ENCODE assay signal across 10 mouse cellular contexts in the genomic region with DNA sequence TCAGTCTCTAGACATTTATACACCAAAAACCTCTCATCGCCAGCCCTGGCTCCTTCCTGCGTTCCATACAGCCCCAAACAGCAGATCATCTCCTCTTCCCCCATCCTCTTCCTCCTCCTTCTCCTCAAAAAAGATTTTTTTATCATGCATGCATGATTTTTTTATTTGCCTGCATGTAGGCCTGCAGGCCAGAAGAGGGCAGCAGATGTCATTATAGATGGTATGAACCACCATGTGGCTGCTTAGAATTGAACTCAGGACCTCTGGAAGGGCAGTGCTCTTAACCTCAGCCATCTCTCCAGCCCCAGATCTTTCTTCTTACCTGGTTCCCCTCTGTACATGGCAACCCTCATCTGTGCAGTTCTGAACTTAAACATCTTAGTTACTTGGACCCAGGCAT. TPM values are rescaled to one million over a fixed set of nuclear protein-coding genes. Genes with fewer than 3 reads are reported as not detected.
DNase-seq lines count a peak whose midpoint lies in the region; ATAC-seq and TF ChIP-seq lines count a peak whose summit lies in the region.
"Had no signal": no experiment of that assay in that cellular context is flagged by ENCODE, and none has a peak within 500 bp of the region (broad histone marks: within the 10 kb centered on the region; RNA-seq: fewer than 3 reads in every experiment).

No protein-coding gene starts in this region.

- no peak overlapping the region for H3K9ac ChIP-seq in liver, postnatal 0 days (replicated peaks)
- H3K9ac ChIP-seq: midbrain, embryonic 12.5 days had no signal

- peak; percentile 38 to 51 for DNase-seq in cerebellum, postnatal 14 days
- DNase-seq in cerebellum, postnatal 4 days (ENCODE audit: low spot score in 2 of 2): no peak
- peak in 1 of 2 experiments; percentile 31 for DNase-seq in spleen, adult 2 months (ENCODE audit: low read depth in 1 of 2, low spot score in 2 of 2)
- no peak for DNase-seq in spleen, adult 12 weeks (ENCODE audit: low spot score)
- no peak for DNase-seq in liver, postnatal 0 days
- DNase-seq in right cerebral cortex, postnatal 36 days (ENCODE audit: low spot score in 2 of 2): no peak
- DNase-seq in gastrocnemius, postnatal 25 days: no peak
- DNase-seq in heart, adult 11 months: no peak

- no peak for TF ChIP-seq POLR2A in spleen, adult 2 months (IDR thresholded peaks at IDR 0.05; ENCODE audit: low read depth, low read length)

- H3K27me3 ChIP-seq in spleen, adult 2 months (ENCODE audit: control insufficient read depth, insufficient read depth, low read length): no peaks in the 10 kb centered on the region
- H3K27me3 ChIP-seq in liver, postnatal 0 days (ENCODE audit: insufficient read depth, low read length): no peaks in the 10 kb centered on the region
- H3K27me3 ChIP-seq: midbrain, embryonic 12.5 days; Patski had no signal

- peak; percentile 25; the same call in 1 of the 2 replicates for TF ChIP-seq CTCF in spleen, adult 2 months (IDR thresholded peaks at IDR 0.05; ENCODE audit: extremely low read depth, insufficient read depth, insufficient read length, insufficient replicate concordance)
- peak; percentile 76 for TF ChIP-seq CTCF in liver, postnatal 0 days (IDR thresholded peaks at IDR 0.05; ENCODE audit: low read depth)

- WGBS in spleen, adult 2 months: 54% methylated on average over 2 of the region's 2 CpGs
- WGBS in liver, postnatal 0 days (ENCODE audit: insufficient replicate concordance): 69% methylated on average over 2 of the region's 2 CpGs

- H3K9me3 ChIP-seq in liver, postnatal 0 days (ENCODE audit: low read length): no peaks in the 10 kb centered on the region
- H3K9me3 ChIP-seq: midbrain, embryonic 12.5 days had no signal

- H3K4me3 ChIP-seq in spleen, adult 2 months (ENCODE audit: extremely low read depth, insufficient read depth, insufficient read length): no peak overlapping the region
- H3K4me3 ChIP-seq in liver, postnatal 0 days (ENCODE audit: low read depth, low read length): no peak overlapping the region
- H3K4me3 ChIP-seq: midbrain, embryonic 12.5 days had no signal

- H3K36me3 ChIP-seq in spleen, adult 2 months (ENCODE audit: control insufficient read depth, insufficient read depth, low read length): no peaks in the 10 kb centered on the region
- peaks cover 15% of the 10 kb centered on the region for H3K36me3 ChIP-seq in liver, postnatal 0 days (replicated peaks; ENCODE audit: insufficient read depth, low read length)

- no peak overlapping the region for H3K4me2 ChIP-seq in liver, postnatal 0 days (ENCODE audit: low read depth, low read length)
- H3K4me2 ChIP-seq: midbrain, embryonic 12.5 days had no signal

- ATAC-seq in liver, postnatal 0 days: no peak
- ATAC-seq: Patski had no signal

- H3K4me1 ChIP-seq in spleen, adult 2 months (ENCODE audit: control insufficient read depth, insufficient read depth, insufficient read length): peaks cover 5% of the 10 kb centered on the region
- H3K4me1 ChIP-seq in liver, postnatal 0 days (ENCODE audit: insufficient read depth): peaks cover 29% of the 10 kb centered on the region

- no peak overlapping the region for H3K27ac ChIP-seq in spleen, adult 2 months (ENCODE audit: insufficient read depth, low read length)
- H3K27ac ChIP-seq in liver, postnatal 0 days (ENCODE audit: low read depth): peak overlapping the region; percentile 30; the same call in 1 of the 2 replicates
- H3K27ac ChIP-seq: midbrain, embryonic 12.5 days had no signal

- TF ChIP-seq EP300 in liver, postnatal 0 days (IDR thresholded peaks at IDR 0.05; ENCODE audit: low read depth): no peak

RNA-seq across cellular contexts. Expression of gene Dctpp1, which starts 8.1 kb away (rescaled TPM):
- polyA plus RNA-seq in spleen, adult 2 months (2012; rRNA removed): 30.8 and 37.5 TPM in 2 replicates
- polyA plus RNA-seq in liver, postnatal 0 days (2015; fragmentation: Nextera tagmentation; extraction: Ambion mirVana): 96.8 and 107 TPM in 2 replicates
- 10 to 100 TPM; 26.5 to 28.7 TPM for total RNA-seq in gastrocnemius, postnatal 25 days (2021)

RNA-seq across cellular contexts. Expression of gene Zfp771, which starts 8.3 kb away (rescaled TPM):
- polyA plus RNA-seq in spleen, adult 2 months (2012; rRNA removed): 35.6 and 68.3 TPM in 2 replicates
- polyA plus RNA-seq in liver, postnatal 0 days (2015; fragmentation: Nextera tagmentation; extraction: Ambion mirVana): 15.5 and 17.8 TPM in 2 replicates
- total RNA-seq in gastrocnemius, postnatal 25 days (2021): 10 to 100 TPM; 15.8 to 16.8 TPM

RNA-seq across cellular contexts. Expression of gene Sept1, which starts 19.5 kb away (rescaled TPM):
- polyA plus RNA-seq in spleen, adult 2 months (2012; rRNA removed): 280 and 335 TPM in 2 replicates
- 16.7 and 17.3 TPM in 2 replicates for polyA plus RNA-seq in liver, postnatal 0 days (2015; fragmentation: Nextera tagmentation; extraction: Ambion mirVana)
- 1 to 10 TPM; 1.5 to 1.7 TPM for total RNA-seq in gastrocnemius, postnatal 25 days (2021)

RNA-seq across cellular contexts. Expression of gene Zfp553, which starts 19.6 kb away (rescaled TPM):
- 9.2 and 12.9 TPM in 2 replicates for polyA plus RNA-seq in spleen, adult 2 months (2012; rRNA removed)
- 4.0 and 5.3 TPM in 2 replicates for polyA plus RNA-seq in liver, postnatal 0 days (2015; fragmentation: Nextera tagmentation; extraction: Ambion mirVana)
- 1 to 10 TPM; 4.0 to 4.2 TPM for total RNA-seq in gastrocnemius, postnatal 25 days (2021)

RNA-seq across cellular contexts. Expression of gene Sephs2, which starts 21.4 kb away (rescaled TPM):
- 12.9 and 16.0 TPM in 2 replicates for polyA plus RNA-seq in spleen, adult 2 months (2012; rRNA removed)
- polyA plus RNA-seq in liver, postnatal 0 days (2015; fragmentation: Nextera tagmentation; extraction: Ambion mirVana): 712 and 714 TPM in 2 replicates
- total RNA-seq in gastrocnemius, postnatal 25 days (2021): 10 to 100 TPM; 28.6 to 30.7 TPM

Comparison
In these comparisons a context has a peak if more than half of its experiments do, and no peak if none do; other contexts are left out.
1. DNase-seq: peak in cerebellum, postnatal 14 days (2 of 2); none in cerebellum, postnatal 4 days (0 of 2), spleen, adult 12 weeks (single experiment), liver, postnatal 0 days (single experiment), right cerebral cortex, postnatal 36 days (0 of 2), gastrocnemius, postnatal 25 days (single experiment) and heart, adult 11 months (single experiment).
2. RNA of gene Sept1, which starts 19.5 kb away (polyA plus RNA-seq): 280 to 335 TPM in spleen, adult 2 months; 16.7 to 17.3 TPM in liver, postnatal 0 days; every median in the first group is over 10 times any median in the second.